Mouse (Mus musculus): ENCODE measurements around the gene Ptpa. TPM values are rescaled to one million over a fixed set of nuclear protein-coding genes. Genes with fewer than 3 reads are reported as not detected.

Ptpa gene
- polyA plus RNA-seq, 1 experiment from 2014 or later: 94.5 TPM

GRCm38 (mm10) chr2:30381377-30381725 lies 34.5 kb upstream of the Ptpa start:
- H3K9me3 ChIP-seq (ENCODE audit: control insufficient read depth, low read length): no peaks in the 10 kb centered on the region
- H3K4me2 ChIP-seq (ENCODE audit: low read depth, low read length, severe bottlenecking): no peak overlapping the region
- DNase-seq (ENCODE audit: low spot score): no peak
- H3K4me3 ChIP-seq (ENCODE audit: low read depth, low read length): no peak overlapping the region
- no peak overlapping the region for H3K9ac ChIP-seq (ENCODE audit: low read length)
- WGBS: 95% methylated on average over 4 of the region's 4 CpGs
- H3K27ac ChIP-seq (ENCODE audit: low read depth, low read length): no peak overlapping the region
- no peaks in the 10 kb centered on the region for H3K4me1 ChIP-seq (replicated peaks; ENCODE audit: control insufficient read depth, insufficient read depth, low read length)
- ATAC-seq (replicated peaks; ENCODE audit: low FRiP score): no peak
- H3K36me3 ChIP-seq (ENCODE audit: control insufficient read depth, insufficient read depth, low read length): peaks cover 7% of the 10 kb centered on the region; the same call in 1 of the 2 replicates
- no peaks in the 10 kb centered on the region for H3K27me3 ChIP-seq (ENCODE audit: control insufficient read depth, insufficient read depth, low read length)

- Histone ChIP-seq H3K27me3 (ENCODE audit: control insufficient read depth, insufficient read depth, low read length) (no peaks in the 10 kb centered on the region), H3K9ac (ENCODE audit: low read length) (no peak overlapping the region), H3K27ac (ENCODE audit: low read depth, low read length) (no peak overlapping the region), H3K36me3 (ENCODE audit: control insufficient read depth, insufficient read depth, low read length) (no peaks in the 10 kb centered on the region; the same call in 1 of the 2 replicates), H3K4me2 (ENCODE audit: low read depth, low read length, severe bottlenecking) (no peak overlapping the region), H3K9me3 (ENCODE audit: control insufficient read depth, low read length) (no peaks in the 10 kb centered on the region), H3K4me3 (ENCODE audit: low read depth, low read length) (no peak overlapping the region), H3K4me1 (replicated peaks; ENCODE audit: control insufficient read depth, insufficient read depth, low read length) (no peaks in the 10 kb centered on the region)
- ATAC-seq (replicated peaks; ENCODE audit: low FRiP score) (no peak), DNase-seq (ENCODE audit: low spot score) (no peak)
- WGBS: 80% methylated on average over 5 of the region's 5 CpGs
Measured at GRCm38 (mm10) chr2:30384814-30385213, 31.0 kb upstream of the Ptpa start.

- WGBS: 86% methylated on average over 4 of the region's 4 CpGs
- Histone ChIP-seq H3K9me3 (ENCODE audit: control insufficient read depth, low read length) (no peaks in the 10 kb centered on the region), H3K27me3 (ENCODE audit: control insufficient read depth, insufficient read depth, low read length) (no peaks in the 10 kb centered on the region), H3K36me3 (ENCODE audit: control insufficient read depth, insufficient read depth, low read length) (no peaks in the 10 kb centered on the region; the same call in 1 of the 2 replicates), H3K4me3 (ENCODE audit: low read depth, low read length) (no peak overlapping the region), H3K4me1 (replicated peaks; ENCODE audit: control insufficient read depth, insufficient read depth, low read length) (no peaks in the 10 kb centered on the region), H3K27ac (ENCODE audit: low read depth, low read length) (no peak overlapping the region), H3K4me2 (ENCODE audit: low read depth, low read length, severe bottlenecking) (no peak overlapping the region), H3K9ac (ENCODE audit: low read length) (no peak overlapping the region)
- DNase-seq (ENCODE audit: low spot score) (no peak), ATAC-seq (replicated peaks; ENCODE audit: low FRiP score) (no peak)
Measured at GRCm38 (mm10) chr2:30385591-30385990, 30.2 kb upstream of the Ptpa start.

GRCm38 (mm10) chr2:30386913-30387312 lies 28.9 kb upstream of the Ptpa start:
- Histone ChIP-seq H3K4me3 (ENCODE audit: low read depth, low read length) (no peak overlapping the region), H3K27ac (ENCODE audit: low read depth, low read length) (no peak overlapping the region), H3K4me2 (ENCODE audit: low read depth, low read length, severe bottlenecking) (no peak overlapping the region), H3K4me1 (replicated peaks; ENCODE audit: control insufficient read depth, insufficient read depth, low read length) (no peaks in the 10 kb centered on the region), H3K27me3 (ENCODE audit: control insufficient read depth, insufficient read depth, low read length) (no peaks in the 10 kb centered on the region), H3K9ac (ENCODE audit: low read length) (no peak overlapping the region), H3K36me3 (ENCODE audit: control insufficient read depth, insufficient read depth, low read length) (no peaks in the 10 kb centered on the region; the same call in 1 of the 2 replicates), H3K9me3 (ENCODE audit: control insufficient read depth, low read length) (no peaks in the 10 kb centered on the region)
- DNase-seq (ENCODE audit: low spot score) (no peak), ATAC-seq (replicated peaks; ENCODE audit: low FRiP score) (no peak)
- 83% methylated on average over 9 of the region's 9 CpGs for WGBS

- H3K27ac ChIP-seq (ENCODE audit: low read depth, low read length): no peak overlapping the region
- no peaks in the 10 kb centered on the region for H3K36me3 ChIP-seq (ENCODE audit: control insufficient read depth, insufficient read depth, low read length)
- no peak overlapping the region for H3K9ac ChIP-seq (ENCODE audit: low read length)
- H3K4me2 ChIP-seq (ENCODE audit: low read depth, low read length, severe bottlenecking): no peak overlapping the region
- H3K4me1 ChIP-seq (replicated peaks; ENCODE audit: control insufficient read depth, insufficient read depth, low read length): peaks cover 7% of the 10 kb centered on the region
- H3K9me3 ChIP-seq (ENCODE audit: control insufficient read depth, low read length): no peaks in the 10 kb centered on the region
- no peak overlapping the region for H3K4me3 ChIP-seq (ENCODE audit: low read depth, low read length)
- DNase-seq (ENCODE audit: low spot score): no peak
- ATAC-seq (replicated peaks; ENCODE audit: low FRiP score): no peak
- WGBS: 91% methylated on average over 2 of the region's 2 CpGs
- H3K27me3 ChIP-seq (ENCODE audit: control insufficient read depth, insufficient read depth, low read length): no peaks in the 10 kb centered on the region
Measured at GRCm38 (mm10) chr2:30389000-30389399, 26.8 kb upstream of the Ptpa start.

GRCm38 (mm10) chr2:30392114-30392576 lies 23.7 kb upstream of the Ptpa start, which contains the start of gene Dolpp1:
Gene Dolpp1 (plus strand): TSS chr2:30392254.
- Histone ChIP-seq H3K4me2 (ENCODE audit: low read depth, low read length, severe bottlenecking) (peak within 1 kb of the TSS; percentile 96), H3K27me3 (ENCODE audit: control insufficient read depth, insufficient read depth, low read length) (no peaks in the 10 kb centered on the region), H3K36me3 (ENCODE audit: control insufficient read depth, insufficient read depth, low read length) (peaks cover 2% of the 10 kb centered on the region), H3K9me3 (ENCODE audit: control insufficient read depth, low read length) (no peaks in the 10 kb centered on the region), H3K27ac (ENCODE audit: low read depth, low read length) (peak within 1 kb of the TSS; percentile 85), H3K4me1 (replicated peaks; ENCODE audit: control insufficient read depth, insufficient read depth, low read length) (peaks cover 7% of the 10 kb centered on the region), H3K9ac (ENCODE audit: low read length) (peak within 1 kb of the TSS; percentile 74), H3K4me3 (ENCODE audit: low read depth, low read length) (peak within 1 kb of the TSS; percentile 80)
- WGBS: 0% methylated on average over 40 of the region's 40 CpGs
- ATAC-seq (replicated peaks; ENCODE audit: low FRiP score) (peak; percentile 99), DNase-seq (ENCODE audit: low spot score) (peak; percentile 99)

- H3K4me1 ChIP-seq (replicated peaks; ENCODE audit: control insufficient read depth, insufficient read depth, low read length): peaks cover 7% of the 10 kb centered on the region
- peak; percentile 93 for DNase-seq (ENCODE audit: low spot score)
- no peaks in the 10 kb centered on the region for H3K27me3 ChIP-seq (ENCODE audit: control insufficient read depth, insufficient read depth, low read length)
- H3K9me3 ChIP-seq (ENCODE audit: control insufficient read depth, low read length): no peaks in the 10 kb centered on the region
- H3K4me2 ChIP-seq (ENCODE audit: low read depth, low read length, severe bottlenecking): peak overlapping the region; percentile 96
- H3K9ac ChIP-seq (ENCODE audit: low read length): peak overlapping the region; percentile 74
- peak overlapping the region; percentile 85 for H3K27ac ChIP-seq (ENCODE audit: low read depth, low read length)
- H3K36me3 ChIP-seq (ENCODE audit: control insufficient read depth, insufficient read depth, low read length): peaks cover 2% of the 10 kb centered on the region
- peak overlapping the region; percentile 80 for H3K4me3 ChIP-seq (ENCODE audit: low read depth, low read length)
- ATAC-seq (replicated peaks; ENCODE audit: low FRiP score): peak; percentile 82
- 1% methylated on average over 53 of the region's 54 CpGs for WGBS
Measured at GRCm38 (mm10) chr2:30392577-30393369, 23.1 kb upstream of the Ptpa start.

- ATAC-seq (replicated peaks; ENCODE audit: low FRiP score) (no peak), DNase-seq (ENCODE audit: low spot score) (no peak)
- Histone ChIP-seq H3K9me3 (ENCODE audit: control insufficient read depth, low read length) (no peaks in the 10 kb centered on the region), H3K27ac (ENCODE audit: low read depth, low read length) (no peak overlapping the region), H3K9ac (ENCODE audit: low read length) (peak overlapping the region; percentile 74), H3K4me3 (ENCODE audit: low read depth, low read length) (peak overlapping the region; percentile 80), H3K4me2 (ENCODE audit: low read depth, low read length, severe bottlenecking) (peak overlapping the region; percentile 96), H3K36me3 (ENCODE audit: control insufficient read depth, insufficient read depth, low read length) (peaks cover 2% of the 10 kb centered on the region), H3K4me1 (replicated peaks; ENCODE audit: control insufficient read depth, insufficient read depth, low read length) (peaks cover 7% of the 10 kb centered on the region), H3K27me3 (ENCODE audit: control insufficient read depth, insufficient read depth, low read length) (no peaks in the 10 kb centered on the region)
- 76% methylated on average over 1 of the region's 1 CpGs for WGBS
Measured at GRCm38 (mm10) chr2:30393370-30393656, 22.5 kb upstream of the Ptpa start.

- Histone ChIP-seq H3K9me3 (ENCODE audit: control insufficient read depth, low read length) (no peaks in the 10 kb centered on the region), H3K4me1 (replicated peaks; ENCODE audit: control insufficient read depth, insufficient read depth, low read length) (peaks cover 18% of the 10 kb centered on the region), H3K4me2 (ENCODE audit: low read depth, low read length, severe bottlenecking) (no peak overlapping the region), H3K27ac (ENCODE audit: low read depth, low read length) (no peak overlapping the region), H3K27me3 (ENCODE audit: control insufficient read depth, insufficient read depth, low read length) (no peaks in the 10 kb centered on the region), H3K4me3 (ENCODE audit: low read depth, low read length) (no peak overlapping the region), H3K36me3 (ENCODE audit: control insufficient read depth, insufficient read depth, low read length) (peaks cover 2% of the 10 kb centered on the region), H3K9ac (ENCODE audit: low read length) (no peak overlapping the region)
- DNase-seq (ENCODE audit: low spot score) (no peak), ATAC-seq (replicated peaks; ENCODE audit: low FRiP score) (no peak)
- 88% methylated on average over 7 of the region's 7 CpGs for WGBS
Measured at GRCm38 (mm10) chr2:30395757-30396156, 20.1 kb upstream of the Ptpa start.

Data from forebrain, embryonic 11.5 days (tissue).